Mouse (Mus musculus) heart, adult 18-20 months (tissue): ENCODE results near the gene Adamts4. TPM values are rescaled to one million over a fixed set of nuclear protein-coding genes. Genes with fewer than 3 reads are reported as not detected.

Experiments used
- DNase-seq, 2 experiments: peaks; one replicate each; pipeline ENCODE4 v3.0.0; 2021 to 2022; ENCODE audit warnings: mixed read lengths in 1 of 2
- total RNA-seq, 2 experiments: library from RNA; stranded (reverse); gene quantifications; 2 replicates each; pipeline ENCODE4 v1.2.3; 2021

The Adamts4 gene
- total RNA-seq, 2 experiments from 2014 or later, result 0.57 to 1.2 TPM

DNA sequence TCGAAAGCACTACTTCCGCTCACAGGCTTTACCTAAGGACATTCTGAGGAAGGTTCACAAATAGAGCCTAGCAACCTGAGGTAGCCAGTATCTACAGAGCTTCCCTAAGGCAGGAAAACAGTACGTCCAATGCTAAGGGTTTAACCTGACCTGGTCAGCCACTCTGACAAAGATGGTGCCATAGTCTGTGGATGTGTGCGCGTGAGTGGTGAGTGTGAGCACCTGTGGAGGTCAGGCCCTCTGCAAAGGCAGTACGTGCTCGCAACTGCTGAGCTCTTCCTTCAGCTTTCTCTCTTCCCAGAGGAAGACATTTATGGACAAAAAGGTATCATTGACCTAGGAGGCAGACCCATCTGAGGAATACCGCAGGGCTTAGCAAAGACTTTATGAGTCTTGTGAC lies 28.2 kb downstream of the Adamts4 start:
- DNase-seq, result no peak

- DNase-seq, result no peak
Observed at GRCm38 (mm10) chr1:171279012-171279705, 28.9 kb downstream of the Adamts4 start.

DNA sequence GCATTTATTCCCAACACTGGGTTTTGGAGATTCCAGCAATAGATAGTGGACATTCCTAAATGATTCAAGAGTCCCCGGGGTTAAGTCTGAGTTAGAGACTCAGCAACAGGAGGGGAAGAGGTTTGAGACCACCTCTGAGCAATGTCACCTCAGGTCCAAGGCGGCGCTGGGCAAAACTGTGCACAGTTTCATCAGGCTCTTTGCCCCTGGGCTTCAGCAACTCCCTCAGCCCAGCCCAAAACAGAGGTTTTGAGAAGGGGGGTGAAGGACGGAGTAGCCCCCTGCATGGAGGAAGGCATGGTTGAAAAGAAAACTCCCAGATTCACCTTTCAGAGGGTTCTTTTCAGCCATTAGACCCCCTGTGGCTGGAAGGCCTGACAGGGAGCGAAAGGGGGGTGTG lies 29.5 kb downstream of the Adamts4 start:
- no peak for DNase-seq

GRCm38 (mm10) chr1:171280250-171280915 lies 30.2 kb downstream of the Adamts4 start:
- no peak for DNase-seq

DNA sequence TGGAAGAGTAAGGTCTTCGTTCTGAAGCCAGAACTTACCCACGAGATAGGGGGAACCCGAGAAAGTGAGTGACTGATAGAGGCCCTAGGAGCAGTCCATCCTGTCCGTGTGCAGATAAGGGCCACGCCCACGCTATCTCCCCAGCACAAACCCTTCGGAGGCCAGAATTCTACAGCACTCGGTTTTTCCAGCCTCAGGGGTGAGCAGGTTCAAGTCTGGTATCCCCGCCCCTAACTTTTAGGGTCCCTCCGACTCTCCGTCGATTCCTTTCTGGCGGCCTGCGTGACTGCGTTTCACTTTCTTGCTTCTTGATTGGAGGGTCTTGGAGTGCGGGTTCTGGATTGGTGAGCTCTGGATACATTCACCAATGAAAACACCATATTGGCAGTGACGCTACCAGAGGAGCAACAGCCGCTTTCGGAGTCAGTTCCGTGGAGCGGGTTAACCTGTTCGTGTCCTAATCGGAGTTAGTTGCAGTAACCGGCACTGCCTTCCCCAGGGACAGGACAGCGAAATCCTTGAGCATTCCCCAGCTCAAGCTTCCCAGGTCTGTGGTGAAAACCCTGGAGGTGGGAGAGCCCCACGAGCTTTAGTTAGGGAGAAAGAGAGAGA lies 30.8 kb downstream of the Adamts4 start, which contains the start of gene Ppox:
TSS of gene Ppox (minus strand) at position 271 of the 612 bp plus-strand sequence.
- peak; percentile 94 to 98 for DNase-seq

GRCm38 (mm10) chr1:171281528-171281923 lies 31.3 kb downstream of the Adamts4 start:
- peak; percentile 87 to 93 for DNase-seq

DNA sequence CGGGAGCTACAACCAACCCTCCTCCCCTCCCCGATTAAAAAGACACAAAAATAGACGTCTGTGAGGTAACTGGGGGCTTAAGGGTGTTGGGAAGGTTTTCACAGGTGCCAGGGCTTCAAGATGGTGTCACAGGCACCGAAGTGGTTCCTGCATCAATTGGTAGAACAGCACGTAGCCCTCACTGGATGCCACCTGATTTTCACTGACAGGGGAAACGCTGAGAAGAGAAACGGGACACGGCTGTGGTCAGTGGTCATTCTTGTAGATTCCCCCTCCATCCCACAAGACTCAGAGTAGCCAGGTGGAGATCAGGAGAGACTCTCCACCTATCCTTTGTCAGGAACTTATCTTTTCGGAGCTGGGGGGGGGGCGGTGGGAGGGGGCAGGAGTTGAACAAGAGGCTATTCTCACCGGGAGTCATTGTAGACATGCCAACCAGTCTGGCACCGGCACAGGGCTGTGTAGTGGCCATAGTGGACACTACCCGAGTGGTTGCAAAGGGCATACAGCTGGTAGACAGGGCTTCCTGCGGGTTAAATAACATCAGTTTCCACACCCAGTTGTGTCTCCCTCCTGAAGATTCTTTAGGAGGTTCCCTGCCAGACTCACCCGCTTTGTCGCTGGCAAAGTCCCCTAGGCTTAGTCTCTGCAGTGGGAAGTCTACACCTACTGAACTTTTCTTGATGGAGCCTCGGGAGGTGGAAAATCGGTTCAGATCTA lies 32.0 kb downstream of the Adamts4 start:
- DNase-seq, result no peak

DNA sequence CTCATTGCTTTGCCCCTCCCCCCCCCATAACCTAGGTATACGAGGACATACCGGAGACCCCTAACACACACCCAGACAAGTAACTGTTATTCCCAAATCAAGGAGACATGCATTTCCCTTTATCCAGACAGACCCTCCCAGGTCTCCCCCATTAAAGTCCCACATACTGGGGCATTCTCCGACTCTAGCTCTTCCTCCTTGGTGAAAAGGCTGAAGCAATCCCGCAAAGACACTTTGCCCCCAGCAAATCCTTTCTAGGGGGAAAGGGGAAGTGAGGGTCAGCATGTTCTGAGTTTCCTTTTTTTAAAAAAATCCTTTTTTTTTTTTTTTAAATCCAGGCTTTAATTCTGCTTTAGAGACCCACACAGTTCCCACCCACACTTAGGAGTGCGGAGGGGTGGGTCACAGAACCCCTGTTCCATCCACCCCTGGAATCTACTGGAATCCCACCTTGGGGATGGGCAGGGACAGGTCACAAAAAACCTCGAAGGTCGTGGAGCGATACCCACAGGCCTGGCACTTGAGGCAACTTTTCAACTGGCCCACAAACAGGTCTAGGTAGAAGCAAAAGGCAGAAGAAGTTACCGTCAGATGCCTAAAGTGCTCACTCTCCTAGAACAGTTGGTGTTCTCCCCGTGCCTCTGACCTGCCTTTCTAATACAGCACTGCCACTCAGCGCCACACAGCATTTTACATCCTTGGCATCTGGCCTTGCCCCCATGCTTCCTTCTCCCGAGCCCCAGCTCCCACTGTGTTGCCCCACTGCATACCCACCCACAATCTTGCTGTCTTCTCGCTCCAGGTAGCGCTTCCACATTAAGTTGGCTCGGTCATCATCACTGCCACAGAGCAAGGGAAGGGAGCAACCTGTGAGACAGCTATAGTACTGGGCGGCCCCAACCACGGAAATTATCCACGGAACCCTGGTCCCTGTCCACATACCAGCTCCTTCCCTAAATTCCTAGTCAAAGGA lies 33.3 kb downstream of the Adamts4 start:
- peak in 1 of 2 experiments; percentile 14 for DNase-seq

GRCm38 (mm10) chr1:171284491-171284890 lies 34.3 kb downstream of the Adamts4 start:
- peak in 1 of 2 experiments; percentile 11 for DNase-seq

DNA sequence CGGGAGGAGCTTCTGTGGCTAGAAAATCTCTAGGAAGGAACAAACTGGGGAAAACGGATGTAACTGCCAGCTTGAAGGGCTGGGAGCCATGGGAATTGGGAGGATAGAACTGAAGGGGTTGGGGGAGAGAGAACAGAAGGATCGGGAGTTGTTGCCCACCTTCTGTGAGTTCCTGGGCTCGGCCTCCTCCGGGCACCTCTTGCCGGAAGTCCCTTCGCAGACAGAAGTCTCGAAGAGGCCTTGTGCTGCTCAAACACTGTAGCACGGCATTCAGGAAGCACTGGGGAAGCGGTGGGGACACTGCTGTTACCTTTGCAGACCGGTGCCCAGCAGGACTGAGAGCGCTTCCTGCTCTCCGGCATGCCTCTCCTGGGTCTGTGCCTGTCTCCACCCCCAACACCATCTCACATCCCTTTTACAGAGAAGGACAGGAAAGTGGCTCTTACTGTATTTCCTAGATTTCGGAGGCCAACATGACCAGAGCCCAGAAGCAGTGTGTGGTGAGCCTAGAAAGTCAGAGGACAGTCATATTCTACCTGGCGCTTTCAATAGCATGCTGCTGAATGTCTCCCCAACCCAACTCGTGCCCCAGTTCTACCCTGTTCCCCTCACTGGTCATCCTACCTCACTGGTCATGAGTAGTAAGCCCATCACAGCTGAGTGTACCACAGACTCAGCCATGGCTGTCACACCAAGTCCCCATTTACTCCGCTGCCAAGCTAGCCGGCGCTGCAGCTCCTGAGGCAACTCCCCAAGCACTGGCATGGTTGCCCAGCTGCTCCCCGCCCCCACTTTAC lies 35.1 kb downstream of the Adamts4 start:
- peak in 1 of 2 experiments; percentile 9 for DNase-seq

GRCm38 (mm10) chr1:171286517-171286916 lies 36.3 kb downstream of the Adamts4 start:
- peak in 1 of 2 experiments; percentile 10 for DNase-seq

DNA sequence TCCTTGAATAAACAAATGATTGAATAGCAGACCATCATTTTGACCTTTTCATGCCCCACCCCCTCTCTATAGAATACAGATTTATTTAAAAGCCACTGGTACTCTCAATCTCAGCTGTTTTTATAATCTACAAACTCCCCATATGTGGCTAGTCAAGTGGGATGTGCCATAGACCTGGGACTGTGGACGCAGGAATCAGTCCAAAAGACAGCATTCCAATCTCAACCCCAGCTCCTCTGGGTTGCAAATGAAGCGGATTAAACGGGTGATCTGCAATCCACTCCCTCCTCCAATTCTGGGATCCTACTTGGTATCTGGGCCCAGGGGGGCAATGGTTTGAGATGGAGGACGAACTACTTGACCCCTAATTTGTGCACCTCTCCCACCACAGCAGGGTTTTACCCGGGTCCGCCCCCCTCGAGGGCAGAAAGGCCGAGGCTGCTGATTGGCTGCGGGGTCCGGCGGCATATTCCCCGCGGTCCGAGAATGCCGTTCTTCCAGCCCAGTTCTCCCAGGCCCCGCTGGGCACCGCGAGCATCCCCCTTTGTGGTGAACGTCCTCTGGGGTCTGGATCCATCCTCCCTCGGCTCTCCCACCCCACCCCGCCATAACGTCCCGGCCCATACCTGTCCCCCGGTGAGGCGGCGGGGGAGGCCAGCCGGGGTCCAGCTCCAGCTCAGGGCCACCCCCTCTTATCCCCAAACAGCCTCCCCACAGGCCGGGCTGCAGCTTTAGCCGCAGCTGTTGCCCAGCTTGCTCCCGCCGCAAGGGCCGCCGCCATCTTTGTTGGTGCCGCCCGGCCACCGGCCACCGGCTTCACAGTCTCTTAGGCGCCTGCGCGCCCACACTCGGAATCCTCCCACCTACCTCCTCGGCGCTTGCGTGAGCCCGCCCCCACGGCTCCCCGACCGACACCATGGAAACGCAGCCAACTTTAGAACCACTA lies 37.2 kb downstream of the Adamts4 start, which contains the start of gene Usp21:
TSS of gene Usp21 (minus strand) at position 856 of the 946 bp plus-strand sequence.
- peak; percentile 93 to 96 for DNase-seq

DNA sequence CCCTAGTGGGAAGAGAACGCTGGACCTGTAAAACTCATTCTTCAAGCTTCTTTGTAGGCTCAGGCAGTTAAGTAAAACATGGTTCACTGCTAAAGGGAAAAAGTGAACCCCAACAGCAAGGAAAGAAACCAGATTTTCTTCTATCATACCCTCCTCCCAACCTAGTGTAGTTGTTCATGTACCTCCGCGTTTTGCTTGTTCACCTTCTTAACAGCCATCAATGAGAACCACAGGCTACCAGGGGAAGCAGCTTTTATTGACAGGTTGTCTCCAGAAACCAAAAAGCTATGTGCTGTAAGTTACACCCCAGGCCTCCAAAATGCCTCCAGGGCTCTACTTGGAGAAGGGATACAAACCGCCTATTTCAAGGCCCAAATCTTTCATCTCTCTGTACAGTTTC lies 38.1 kb downstream of the Adamts4 start:
- no peak for DNase-seq

GRCm38 (mm10) chr1:171293351-171293750 lies 43.1 kb downstream of the Adamts4 start:
- DNase-seq, result no peak

GRCm38 (mm10) chr1:171293906-171294297 lies 43.7 kb downstream of the Adamts4 start:
- DNase-seq, result no peak

GRCm38 (mm10) chr1:171294298-171295062 lies 44.3 kb downstream of the Adamts4 start, which contains the start of gene Ufc1:
TSS of gene Ufc1 (minus strand) at chr1:171295024.
- DNase-seq, result peak; percentile 91 to 93

DNA sequence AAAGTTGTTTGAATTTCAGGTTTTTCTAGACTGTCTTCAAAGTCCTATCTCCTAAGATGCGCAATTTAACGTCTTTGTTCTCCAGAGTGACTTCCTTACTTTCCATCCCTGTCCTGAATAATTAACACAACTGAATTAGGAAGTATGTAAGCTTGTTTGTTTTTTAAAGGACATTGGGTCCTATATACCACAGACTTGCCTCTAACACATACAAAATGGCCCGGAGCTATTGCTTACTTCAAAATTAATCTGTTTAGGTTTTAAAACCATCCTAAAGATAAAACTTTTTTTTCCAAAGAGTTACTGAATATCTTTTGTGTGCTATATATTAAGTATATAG lies 44.8 kb downstream of the Adamts4 start:
- no peak for DNase-seq

- no peak for DNase-seq
Observed at GRCm38 (mm10) chr1:171298226-171298625, 48.0 kb downstream of the Adamts4 start.
